Mouse (Mus musculus) Patski (cell line): Measurements from ENCODE around the gene Gm49380. TPM values are rescaled to one million over a fixed set of nuclear protein-coding genes. Genes with fewer than 3 reads are reported as not detected.
A peak's percentile ranks its signal among the peaks of the same experiment; 100 is the strongest.

Experiments used
- ATAC-seq: fragments of 100-300 bp; one replicate; pipeline ENCODE4 v1.8.0; 2021
- CTCF ChIA-PET: fragments of 350-600 bp; sonication (Branson Sonifier 250); formaldehyde crosslinking; loops from one replicate; lab custom pipeline; 2022; ENCODE audit warnings: inconsistent platforms; lab: Charles Lee
- POLR2A ChIA-PET: fragments of 350-600 bp; sonication (Branson Sonifier 250); formaldehyde crosslinking; loops from one replicate; lab custom pipeline; 2022; ENCODE audit warnings: antibody characterized with exemption, inconsistent platforms; lab: Charles Lee
- DNase-seq: peaks from one replicate; pipeline ENCODE4 v3.0.0-alpha.2; 2011; ENCODE audit warnings: low read depth, low spot score
- H3K27me3 ChIP-seq: fragments of 371-371 bp; one replicate; pipeline ENCODE4 v1.5.1; 2021
- CTCF ChIP-seq: fragments of 100-300 bp; IDR thresholded peaks from one replicate; pipeline ENCODE4 v1.5.1; 2021
- in situ Hi-C: fragments of 300-500 bp; cut with MboI; formaldehyde crosslinking; loops from 3 replicates; pipeline ENCODE4 v1.11.1; 2018; ENCODE audit warnings: low pct_unique_long_range_greater_than_20kb, mixed read lengths
- polyA plus RNA-seq: library from polyadenylated mRNA; unstranded; gene quantifications from one replicate; pipeline ENCODE4 v1.2.3, GENCODE M21; 2021

Gene Gm49380
- polyA plus RNA-seq, 1 experiment from 2014 or later: 0.08 TPM

DNA sequence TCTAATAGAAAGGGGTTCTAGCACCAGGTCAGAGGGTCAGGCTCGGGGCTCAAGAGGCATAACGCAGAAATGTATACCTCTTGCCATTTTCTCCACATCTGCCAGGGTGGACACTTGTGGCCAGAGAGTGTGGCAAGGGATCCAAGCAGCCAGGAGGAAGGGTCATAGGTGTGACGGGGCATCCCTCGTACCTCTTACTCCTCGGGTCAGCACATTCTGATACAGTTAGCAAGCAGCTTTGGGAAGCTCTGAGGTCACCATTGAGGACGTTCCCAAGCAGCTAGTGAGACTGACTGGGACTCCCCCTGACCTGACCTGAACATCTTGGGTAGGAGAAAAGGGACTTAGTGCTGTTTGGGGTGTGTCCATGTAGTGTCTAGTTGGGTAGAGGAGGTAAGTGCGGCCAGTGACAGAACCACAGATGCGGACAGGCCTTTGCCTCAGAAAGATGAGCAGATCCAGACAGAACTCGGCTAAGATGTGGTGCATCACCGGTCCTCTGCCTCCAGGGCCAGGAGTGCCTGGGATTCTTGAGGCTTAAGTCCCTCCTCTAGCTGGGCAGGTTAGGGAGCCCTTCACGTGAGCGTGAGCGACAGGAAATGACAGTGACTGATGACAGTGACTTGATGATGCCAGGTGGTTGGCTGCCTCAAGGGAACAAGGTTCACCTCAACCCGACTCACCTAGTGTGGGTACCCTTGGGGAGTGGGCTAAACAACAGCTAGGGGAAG lies 43.0 kb downstream of the Gm49380 start:
- H3K27me3 ChIP-seq: no peaks in the 10 kb centered on the region
- in situ Hi-C loops: no loop called here
- ChIA-PET CTCF (interaction anchor here (0.8 to 0.9 kb wide), 2 partner anchors 24 to 29 kb away, joined by 3 to 4 read pairs; no protein-coding TSS in a partner anchor), POLR2A (interaction anchor here (1.5 kb wide), 1 partner anchor 17 kb away, joined by 5 read pairs; no protein-coding TSS in a partner anchor)
- ATAC-seq: no peak
- TF ChIP-seq CTCF: no peak
- DNase-seq: no peak

DNA sequence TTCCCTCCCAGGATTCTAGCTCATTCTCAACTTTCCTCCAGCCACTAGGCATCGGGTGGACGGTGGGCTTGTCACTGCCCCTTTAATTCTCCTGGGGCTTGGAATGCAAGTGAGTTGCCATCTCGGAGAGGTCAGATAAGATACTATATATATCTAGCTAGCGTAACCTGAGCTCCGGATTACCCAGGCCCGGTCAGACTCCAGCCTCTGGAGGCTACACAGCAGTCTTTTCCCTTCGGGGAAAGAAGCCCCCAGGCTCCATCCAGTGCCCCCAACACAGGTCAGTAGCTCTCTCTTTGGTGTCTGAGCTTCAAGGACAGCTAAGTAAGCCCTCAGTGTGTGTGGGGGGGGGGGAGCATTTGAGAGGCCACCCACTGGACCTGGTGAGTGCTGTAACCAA lies 44.0 kb downstream of the Gm49380 start:
- no peaks in the 10 kb centered on the region for H3K27me3 ChIP-seq
- DNase-seq (no peak), ATAC-seq (no peak)
- CTCF ChIA-PET: interaction anchor here (0.8 to 1.3 kb wide), 4 partner anchors 15 to 85 kb away, joined by 3 to 8 read pairs (median 4); no protein-coding TSS in a partner anchor
- no peak for TF ChIP-seq CTCF
- POLR2A ChIA-PET: interaction anchor here (0.6 kb wide), 1 partner anchor 1021 kb away, joined by 5 read pairs; no protein-coding TSS in a partner anchor
- in situ Hi-C loops: loop anchor here (5.0 kb wide), 1 partner anchor 82 kb away; no protein-coding TSS in a partner anchor

DNA sequence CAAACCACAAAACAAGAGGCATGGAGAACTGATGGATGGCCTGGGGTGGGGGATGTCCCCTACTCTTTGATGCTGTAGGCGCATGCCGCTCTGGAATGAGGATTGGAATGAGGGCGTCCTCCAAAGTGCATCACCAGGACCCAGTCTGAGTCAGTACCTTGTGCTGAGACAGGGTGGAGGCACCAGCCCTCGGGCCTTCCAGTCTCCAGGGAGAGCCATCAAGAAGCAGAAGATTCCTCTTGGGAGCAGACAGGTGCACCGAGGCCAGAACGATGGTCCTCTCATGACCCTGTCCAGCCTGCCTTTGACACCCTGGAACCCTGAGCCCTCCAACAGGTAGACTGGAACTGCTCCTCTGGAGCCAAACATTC lies 45.4 kb downstream of the Gm49380 start:
- TF ChIP-seq CTCF: no peak
- ATAC-seq (no peak), DNase-seq (no peak)
- POLR2A ChIA-PET: interaction anchor here (2.1 kb wide), 1 partner anchor 26 kb away, joined by 4 read pairs; no protein-coding TSS in a partner anchor
- in situ Hi-C loops: loop anchor here (5.0 kb wide), 1 partner anchor 81 kb away; no protein-coding TSS in a partner anchor
- H3K27me3 ChIP-seq: no peaks in the 10 kb centered on the region
- CTCF ChIA-PET: interaction anchor here (0.9 to 1.7 kb wide), 9 partner anchors 9 to 84 kb away, joined by 3 to 9 read pairs (median 4); partner anchors contain the start of genes Gm49380 and Rnf26

DNA sequence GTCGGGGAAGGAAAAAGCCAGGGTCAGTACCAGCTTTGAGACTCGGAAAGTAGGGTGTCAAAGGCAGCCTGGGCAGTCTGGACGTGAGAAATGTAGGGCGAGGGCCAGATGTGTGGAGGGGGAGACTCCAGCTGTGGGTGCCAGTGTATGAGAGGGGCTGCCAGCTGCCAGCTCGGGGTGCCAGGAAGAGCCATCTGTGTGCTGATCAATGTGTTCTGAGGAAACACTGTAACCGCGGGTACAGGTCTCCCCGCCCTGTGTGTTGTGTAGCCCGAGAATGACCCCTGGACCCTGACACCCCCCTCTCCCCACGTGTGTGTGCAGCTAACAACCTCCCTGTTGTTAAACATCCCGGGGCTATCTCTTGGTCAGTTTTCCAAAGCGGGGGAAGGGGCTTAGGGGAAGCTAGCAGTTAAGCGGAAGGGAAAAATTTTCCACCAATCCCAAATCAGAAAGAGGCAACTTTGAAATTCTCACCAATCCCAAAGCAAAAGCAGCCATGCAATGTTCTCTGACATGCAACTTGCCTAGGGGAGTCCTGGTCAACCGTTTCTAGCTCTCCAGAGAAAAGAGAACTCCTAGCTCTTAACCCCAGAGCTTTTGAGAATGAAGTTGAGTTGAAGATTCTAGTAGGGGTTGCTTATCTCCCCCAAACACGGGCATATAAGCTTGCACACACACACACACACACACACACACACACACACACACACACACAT lies 45.9 kb downstream of the Gm49380 start:
- CTCF ChIA-PET: interaction anchor here (0.9 to 1.7 kb wide), 8 partner anchors 9 to 52 kb away, joined by 3 to 9 read pairs (median 4); partner anchors contain the start of genes Gm49380 and Rnf26
- no peak for TF ChIP-seq CTCF
- ATAC-seq (no peak), DNase-seq (no peak)
- POLR2A ChIA-PET: interaction anchor here (2.1 kb wide), 1 partner anchor 27 kb away, joined by 4 read pairs; no protein-coding TSS in a partner anchor
- in situ Hi-C loops: loop anchor here (5.0 kb wide), 1 partner anchor 80 kb away; no protein-coding TSS in a partner anchor
- H3K27me3 ChIP-seq: no peaks in the 10 kb centered on the region

DNA sequence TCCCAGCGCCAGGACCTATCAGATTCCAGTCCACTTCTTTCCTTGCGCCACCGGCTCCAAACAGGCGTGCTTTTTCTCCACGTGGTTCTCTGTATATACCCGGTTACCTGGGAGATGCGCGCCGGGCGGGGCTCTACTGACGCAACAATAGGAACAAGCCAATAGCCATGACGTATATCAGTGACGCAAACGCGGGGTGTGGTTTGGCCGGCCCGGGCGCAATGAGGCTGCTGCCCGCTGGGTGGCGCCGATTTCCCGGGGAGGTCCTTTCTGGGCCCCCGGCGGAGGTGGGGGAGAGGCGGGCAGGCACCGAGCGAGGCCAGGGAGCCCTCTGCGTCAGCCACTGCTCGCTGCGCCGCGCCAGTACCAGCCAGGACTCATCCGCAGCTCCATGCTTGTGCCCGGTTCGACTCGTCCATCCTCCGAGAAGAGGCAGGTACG lies 46.5 kb downstream of the Gm49380 start, which contains the start of gene Usp2:
Gene Usp2 (plus strand): TSS at position 237 of the 441 bp plus-strand sequence.
- ChIA-PET CTCF (interaction anchor here (0.7 to 2.4 kb wide), 10 partner anchors 9 to 82 kb away, joined by 3 to 11 read pairs (median 4); partner anchors contain the start of genes Gm49380 and Rnf26), POLR2A (interaction anchor here (2.1 kb wide), 1 partner anchor 28 kb away, joined by 4 read pairs; no protein-coding TSS in a partner anchor)
- no peaks in the 10 kb centered on the region for H3K27me3 ChIP-seq
- peak; percentile 87 for ATAC-seq
- no peak for TF ChIP-seq CTCF
- peak; percentile 89 for DNase-seq
- in situ Hi-C loops: loop anchor here (5.0 kb wide), 1 partner anchor 80 kb away; no protein-coding TSS in a partner anchor

DNA sequence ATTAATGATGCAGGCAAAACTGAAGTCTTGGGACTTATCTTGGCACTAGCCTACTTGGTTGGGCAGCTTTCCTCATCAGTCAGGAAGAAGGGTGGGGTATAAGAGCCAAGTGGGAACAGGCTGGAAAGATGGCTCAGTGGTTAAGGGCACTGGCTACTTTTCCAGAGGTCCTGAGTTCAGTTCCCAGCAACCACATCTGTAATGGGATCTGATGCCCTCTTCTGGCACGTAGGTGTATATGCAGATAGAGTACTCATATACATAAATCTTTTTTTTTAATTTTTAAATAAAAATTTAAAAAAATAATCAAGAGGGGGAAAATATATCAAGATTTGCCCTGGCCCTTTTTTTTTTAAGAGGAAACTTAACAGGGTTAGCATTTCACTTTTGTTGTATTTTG lies 48.1 kb downstream of the Gm49380 start:
- no peaks in the 10 kb centered on the region for H3K27me3 ChIP-seq
- ATAC-seq: no peak
- POLR2A ChIA-PET: no interaction called here
- in situ Hi-C loops: loop anchor here (5.0 kb wide), 1 partner anchor 78 kb away; no protein-coding TSS in a partner anchor
- no peak for TF ChIP-seq CTCF
- no peak for DNase-seq
- CTCF ChIA-PET: interaction anchor here (1.2 to 2.4 kb wide), 3 partner anchors 11 to 84 kb away, joined by 3 to 11 read pairs (median 3); no protein-coding TSS in a partner anchor

DNA sequence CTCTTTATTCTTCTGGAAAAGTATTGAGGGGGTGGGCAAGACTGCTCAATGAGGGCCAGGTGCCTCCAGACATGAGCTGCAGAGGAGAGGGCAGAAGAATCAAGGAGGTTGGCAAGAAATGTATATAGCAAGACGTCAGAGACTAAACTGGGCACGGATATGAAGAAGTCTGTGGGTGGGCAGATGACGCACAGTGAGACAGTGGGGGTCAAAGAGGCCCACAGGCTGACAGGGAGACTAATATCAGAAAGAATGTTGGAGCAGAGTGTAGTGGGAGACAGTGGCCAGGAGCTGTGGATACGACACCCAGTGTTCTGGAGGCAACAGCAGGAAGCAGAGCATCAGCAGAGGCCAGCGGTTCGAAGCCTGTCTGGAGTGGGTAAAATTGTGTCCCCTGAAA lies 54.7 kb downstream of the Gm49380 start:
- no peak for TF ChIP-seq CTCF
- in situ Hi-C loops: no loop called here
- ChIA-PET CTCF (interaction anchor here (1.5 kb wide), 1 partner anchor 8 kb away, joined by 4 read pairs; no protein-coding TSS in a partner anchor), POLR2A (no interaction called here)
- H3K27me3 ChIP-seq: peaks cover 10% of the 10 kb centered on the region
- ATAC-seq: no peak
- no peak for DNase-seq

DNA sequence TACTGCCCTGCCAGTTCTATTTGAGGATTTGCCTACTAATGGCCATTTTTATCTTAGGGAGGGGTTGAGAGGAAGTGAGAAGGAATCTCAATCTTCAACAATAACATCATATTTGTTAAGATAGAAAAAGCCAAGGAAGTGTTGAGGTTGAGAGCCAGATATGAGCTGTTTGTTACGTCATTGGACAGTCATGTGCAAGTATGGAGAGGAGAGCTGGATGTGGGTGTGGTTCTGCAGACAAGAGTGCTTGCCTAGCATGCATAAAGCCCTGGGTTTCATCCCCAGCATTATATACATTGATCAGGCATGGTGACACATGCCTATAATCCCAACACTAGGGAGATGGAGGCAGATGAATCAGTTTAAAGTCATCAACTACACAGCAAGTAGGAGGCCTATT lies 59.4 kb downstream of the Gm49380 start:
- in situ Hi-C loops: no loop called here
- ChIA-PET POLR2A (no interaction called here), CTCF (interaction anchor here (1.0 to 2.4 kb wide), 3 partner anchors 9 to 69 kb away, joined by 3 to 6 read pairs (median 3); no protein-coding TSS in a partner anchor)
- TF ChIP-seq CTCF: no peak
- peaks cover 10% of the 10 kb centered on the region for H3K27me3 ChIP-seq
- ATAC-seq (no peak), DNase-seq (no peak)

DNA sequence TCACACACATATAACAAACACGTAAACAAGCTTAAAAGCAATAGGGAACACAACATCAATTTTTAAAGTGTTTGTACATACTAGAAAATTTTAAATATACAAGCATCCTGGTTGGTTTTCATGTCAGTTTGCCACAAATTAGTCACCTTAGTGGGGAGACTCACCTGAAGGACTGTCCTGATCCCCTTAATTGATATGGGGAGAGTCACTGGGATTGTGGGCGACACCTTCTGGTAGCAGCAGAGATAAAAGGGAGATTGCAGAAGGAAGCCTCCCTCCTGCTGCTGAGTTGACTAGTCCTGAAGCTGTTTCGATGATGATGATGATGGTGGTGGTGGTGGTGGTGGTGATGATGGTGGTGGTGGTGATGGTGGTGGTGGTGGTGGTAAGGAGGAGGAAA lies 60.4 kb downstream of the Gm49380 start:
- ChIA-PET POLR2A (no interaction called here), CTCF (interaction anchor here (1.5 to 2.4 kb wide), 2 partner anchors 10 to 68 kb away, joined by 3 to 6 read pairs; no protein-coding TSS in a partner anchor)
- in situ Hi-C loops: no loop called here
- DNase-seq: no peak
- ATAC-seq: no peak
- TF ChIP-seq CTCF: no peak
- peaks cover 10% of the 10 kb centered on the region for H3K27me3 ChIP-seq
